Mouse (Mus musculus) C2C12 (cell line): ENCODE measurements around the gene Olfr368.
A peak's percentile ranks its signal among the peaks of the same experiment; 100 is the strongest.

ENCODE experiments used
- CEBPB ChIP-seq: IDR thresholded peaks from one replicate; pipeline ENCODE4 v1.6.1; 2011; ENCODE audit warnings: low read depth, mild to moderate bottlenecking, control low read depth, moderate library complexity
- CTCF ChIP-seq: IDR thresholded peaks from one replicate; pipeline ENCODE4 v1.5.1; 2011; ENCODE audit not compliant: control insufficient read depth, insufficient read depth, insufficient read length
- FOSL1 ChIP-seq: IDR thresholded peaks from one replicate; pipeline ENCODE4 v1.8.0; 2011; ENCODE audit warnings: mild to moderate bottlenecking, low read length; ENCODE audit not compliant: poor library complexity, insufficient read depth, severe bottlenecking
- MAX ChIP-seq: IDR thresholded peaks from one replicate; pipeline ENCODE4 v1.6.1; 2011; ENCODE audit warnings: mild to moderate bottlenecking, control low read depth
- MYOG ChIP-seq: IDR thresholded peaks from one replicate; pipeline ENCODE4 v1.6.1; 2011; ENCODE audit not compliant: control insufficient read depth, insufficient read length; ENCODE audit errors: extremely low read depth
- USF1 ChIP-seq: IDR thresholded peaks from one replicate; pipeline ENCODE4 v1.6.1; 2011; ENCODE audit warnings: low read depth, mild to moderate bottlenecking, control low read depth, moderate library complexity

GRCm38 (mm10) chr2:37338497-37339187 lies 12.3 kb downstream of the Olfr368 start:
- TF ChIP-seq CTCF, result peak; percentile 25
- TF ChIP-seq USF1, result no peak
- no peak for TF ChIP-seq FOSL1
- no peak for TF ChIP-seq MAX
- TF ChIP-seq CEBPB, result no peak
- TF ChIP-seq MYOG, result no peak
